Mouse (Mus musculus) frontal cortex, postnatal 14 days (tissue): ENCODE data around the gene Tnfrsf26.

Experiments used
- DNase-seq, 2 experiments: peaks; one replicate each; pipeline ENCODE4 v3.0.0; 2022; ENCODE audit warnings: low spot score in 2 of 2

Tnfrsf26 gene

DNA sequence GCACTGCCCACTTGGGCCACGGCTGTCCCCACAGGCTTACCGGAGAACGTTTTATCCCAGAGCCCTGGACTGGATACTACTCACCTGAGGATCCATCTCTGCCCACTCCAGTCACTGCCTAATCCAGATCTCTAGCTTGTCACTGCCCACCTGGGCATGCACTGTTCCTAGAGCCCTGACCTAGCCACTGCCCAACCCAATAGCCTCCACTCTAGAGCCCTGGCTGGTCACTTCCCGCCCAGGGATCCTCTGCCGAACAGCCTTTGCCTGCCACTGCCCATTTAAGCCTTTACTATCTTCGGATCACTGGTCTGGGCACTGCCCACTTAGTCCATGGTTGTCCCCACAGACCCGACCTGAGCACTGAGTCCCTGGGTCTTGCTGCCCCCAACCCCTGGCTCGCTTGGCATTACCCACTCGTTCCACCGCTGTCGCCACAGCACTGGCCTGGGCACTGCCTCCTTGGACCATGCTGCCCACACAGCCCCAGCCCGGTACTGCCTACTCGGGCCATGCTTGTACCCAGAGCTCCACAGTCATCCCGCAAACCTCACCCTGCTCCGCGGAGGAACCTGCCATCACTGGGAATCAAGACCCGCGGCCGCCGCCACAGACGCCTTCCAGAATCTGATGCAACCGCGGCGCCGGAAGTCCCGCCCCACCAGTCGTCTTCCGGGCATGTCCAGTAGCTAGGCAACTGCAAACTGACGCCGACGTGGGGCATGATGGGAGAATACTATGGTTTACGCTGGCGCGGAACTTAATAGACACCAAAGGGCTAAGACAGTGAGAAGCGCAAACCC, 28.9 kb downstream of the Tnfrsf26 start, which contains the start of gene Cars:
Cars (minus strand) TSS at position 663 of the 803 bp plus-strand sequence.
- peak; percentile 85 to 88 for DNase-seq

DNA sequence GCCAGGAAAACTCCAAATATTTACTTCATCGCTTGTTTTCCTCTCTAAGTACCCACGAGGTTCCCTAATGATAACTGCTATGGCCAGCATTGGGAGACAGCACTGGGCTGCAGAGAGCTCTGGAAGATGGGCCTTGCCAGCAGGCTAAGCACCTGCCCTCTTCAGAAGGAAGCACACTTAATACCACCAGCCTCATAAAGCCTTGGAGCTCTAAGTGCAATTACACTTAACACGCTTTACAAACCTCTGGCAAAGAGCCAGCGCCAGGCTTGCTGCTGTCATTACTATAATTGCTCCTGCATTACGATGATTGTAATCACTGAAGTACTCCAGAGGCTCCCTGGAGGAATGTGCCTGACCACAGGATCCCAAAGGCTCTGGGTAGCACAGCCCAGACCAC, 33.7 kb downstream of the Tnfrsf26 start:
- DNase-seq = peak in 1 of 2 experiments; percentile 8

DNA sequence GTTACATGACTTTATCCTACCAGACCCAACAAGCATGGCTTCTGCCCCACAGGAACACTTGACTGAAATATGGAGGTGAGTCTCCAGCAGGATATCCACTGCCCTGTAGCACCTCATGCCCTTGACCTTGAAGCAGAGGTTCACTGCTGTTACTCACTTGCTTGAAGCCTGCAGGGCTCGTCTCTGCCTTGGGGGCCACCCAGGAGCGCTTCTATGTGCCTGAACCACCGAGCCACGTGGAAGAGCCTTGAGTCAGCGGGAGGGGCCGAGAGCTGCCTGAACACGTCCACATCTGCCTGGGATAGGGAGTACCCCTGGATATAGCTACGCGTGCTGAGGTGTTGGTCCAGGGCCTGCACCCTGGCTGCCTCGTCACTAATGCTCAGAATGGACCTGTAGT, 36.3 kb downstream of the Tnfrsf26 start:
- no peak for DNase-seq

- no peak for DNase-seq
Observed at GRCm38 (mm10) chr7:143588006-143588405, 40.5 kb downstream of the Tnfrsf26 start.

- no peak for DNase-seq
Observed at GRCm38 (mm10) chr7:143587586-143587985, 40.9 kb downstream of the Tnfrsf26 start.

- DNase-seq = peak in 1 of 2 experiments; percentile 27
Observed at GRCm38 (mm10) chr7:143583956-143584355, 44.6 kb downstream of the Tnfrsf26 start.

DNA sequence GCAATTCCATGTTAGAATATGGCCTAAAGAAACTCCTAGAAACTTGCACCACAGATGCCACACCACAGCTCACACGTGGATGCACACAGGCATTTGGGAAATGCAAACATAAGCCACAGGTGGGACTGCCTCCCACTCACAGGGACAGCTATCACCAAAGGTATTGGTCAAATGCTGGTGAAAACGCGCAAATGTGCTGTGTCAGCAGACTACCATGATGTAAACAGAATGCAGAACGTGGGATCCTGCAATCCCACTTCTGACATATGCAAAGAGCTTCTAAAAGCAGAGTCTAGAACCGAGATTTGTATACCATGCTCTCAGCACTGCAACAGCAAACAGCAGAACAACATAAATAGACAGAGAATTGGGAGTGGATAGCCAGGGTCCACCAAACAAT, 45.5 kb downstream of the Tnfrsf26 start:
- DNase-seq = no peak

GRCm38 (mm10) chr7:143575751-143576150, 52.8 kb downstream of the Tnfrsf26 start:
- DNase-seq = no peak

DNA sequence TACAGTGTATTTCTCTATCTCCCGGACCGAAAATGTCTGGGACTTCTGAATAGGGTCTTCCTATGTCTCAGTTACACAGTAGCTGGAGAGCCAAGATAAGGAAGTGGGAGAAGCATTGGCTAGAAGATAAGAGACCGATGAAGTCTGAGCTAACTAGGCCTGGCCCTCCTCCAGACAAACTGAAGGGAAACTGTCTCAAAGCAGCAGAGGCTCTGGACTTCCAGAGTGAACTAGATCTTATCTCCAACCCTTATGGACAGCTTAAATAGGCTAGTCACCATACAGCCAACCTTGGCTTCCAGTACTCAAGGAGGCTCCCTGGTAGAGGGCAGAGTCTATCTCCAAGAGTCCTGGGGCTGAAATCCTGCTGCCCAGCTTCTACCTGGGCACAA, 62.9 kb downstream of the Tnfrsf26 start:
- DNase-seq = no peak

GRCm38 (mm10) chr7:143565015-143565647, 63.4 kb downstream of the Tnfrsf26 start:
- DNase-seq = no peak

- DNase-seq = no peak
Observed at GRCm38 (mm10) chr7:143563787-143564186, 64.7 kb downstream of the Tnfrsf26 start.
